Mouse (Mus musculus) Patski (cell line): ENCODE results near the gene Bckdk. TPM values are rescaled to one million over a fixed set of nuclear protein-coding genes. Genes with fewer than 3 reads are reported as not detected.
"Not testable (repeated sequence)": the region's sequence is repeated elsewhere in the genome, so short reads cannot be mapped to it uniquely, and the experiment has no call there.

Experiments used
- ATAC-seq: fragments of 100-300 bp; one replicate; pipeline ENCODE4 v1.8.0; 2021
- CTCF ChIA-PET: fragments of 350-600 bp; sonication (Branson Sonifier 250); formaldehyde crosslinking; loops from one replicate; lab custom pipeline; 2022; ENCODE audit warnings: inconsistent platforms; lab: Charles Lee
- POLR2A ChIA-PET: fragments of 350-600 bp; sonication (Branson Sonifier 250); formaldehyde crosslinking; loops from one replicate; lab custom pipeline; 2022; ENCODE audit warnings: antibody characterized with exemption, inconsistent platforms; lab: Charles Lee
- DNase-seq: peaks from one replicate; pipeline ENCODE4 v3.0.0-alpha.2; 2011; ENCODE audit warnings: low read depth, low spot score
- H3K27me3 ChIP-seq: fragments of 371-371 bp; one replicate; pipeline ENCODE4 v1.5.1; 2021
- CTCF ChIP-seq: fragments of 100-300 bp; IDR thresholded peaks from one replicate; pipeline ENCODE4 v1.5.1; 2021
- in situ Hi-C: fragments of 300-500 bp; cut with MboI; formaldehyde crosslinking; loops from 3 replicates; pipeline ENCODE4 v1.11.1; 2018; ENCODE audit warnings: low pct_unique_long_range_greater_than_20kb, mixed read lengths
- polyA plus RNA-seq: library from polyadenylated mRNA; unstranded; gene quantifications from one replicate; pipeline ENCODE4 v1.2.3, GENCODE M21; 2021

Gene Bckdk
- polyA plus RNA-seq, 1 experiment from 2014 or later, result 75.7 TPM

DNA sequence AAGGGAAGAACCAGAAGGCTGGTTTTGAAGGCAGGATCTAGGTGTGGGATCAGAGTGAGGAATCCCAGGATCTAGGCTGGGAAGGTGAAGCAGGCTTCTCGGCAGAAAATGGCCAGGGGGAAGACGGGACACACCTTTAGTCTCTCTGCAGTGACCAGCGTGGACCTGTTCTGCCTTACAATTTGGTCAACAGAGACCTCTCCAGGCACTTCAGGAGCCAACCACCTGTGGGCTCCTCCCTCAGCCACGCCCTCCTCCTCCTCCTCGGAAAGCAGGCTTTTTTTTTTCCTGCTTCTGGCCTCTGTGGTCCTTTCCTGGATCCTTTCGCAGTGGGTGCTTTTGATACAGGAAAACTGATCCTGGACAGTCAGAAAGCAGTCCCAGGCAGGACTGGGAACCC is 26.0 kb downstream of the Bckdk start, which contains the start of gene Prss8:
Prss8 (minus strand) TSS at position 182 of the 400 bp plus-strand sequence.
- no peaks in the 10 kb centered on the region for H3K27me3 ChIP-seq
- ChIA-PET CTCF (interaction anchor here (1.8 to 8.7 kb wide), 2 partner anchors 8 to 11 kb away, joined by 6 to 123 read pairs; no protein-coding TSS in a partner anchor), POLR2A (no interaction called here)
- ATAC-seq (no peak), DNase-seq (no peak)
- in situ Hi-C loops, result no loop called here
- no peak for TF ChIP-seq CTCF

DNA sequence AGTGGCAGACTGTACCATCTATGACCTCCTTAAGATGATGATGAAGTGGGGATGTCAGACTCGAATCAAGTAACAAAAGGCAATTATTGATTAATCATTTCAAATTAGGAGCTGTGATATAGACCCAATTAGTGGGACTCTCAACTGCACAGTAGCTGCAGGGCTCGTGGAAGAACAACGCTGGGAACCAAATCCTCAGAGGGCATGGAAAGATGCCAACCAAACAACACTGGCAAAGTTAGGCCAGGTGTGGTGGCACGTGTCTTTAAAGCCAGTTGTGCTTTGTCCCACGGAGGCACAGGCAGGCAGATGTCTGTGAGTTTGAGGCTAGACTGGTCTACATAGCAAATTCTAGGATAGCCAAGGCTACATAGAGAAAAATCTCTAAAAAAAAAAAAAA is 26.8 kb downstream of the Bckdk start:
- no peaks in the 10 kb centered on the region for H3K27me3 ChIP-seq
- no peak for DNase-seq
- ATAC-seq, result no peak
- ChIA-PET CTCF (interaction anchor here (8.7 kb wide), 1 partner anchor 9 kb away, joined by 123 read pairs; no protein-coding TSS in a partner anchor), POLR2A (interaction anchor here (0.7 to 2.3 kb wide), 3 partner anchors 8 to 23 kb away, joined by 4 to 5 read pairs (median 5); no protein-coding TSS in a partner anchor)
- in situ Hi-C loops, result no loop called here
- TF ChIP-seq CTCF, result no peak

- in situ Hi-C loops, result no loop called here
- ChIA-PET POLR2A (interaction anchor here (2.3 to 6.3 kb wide), 2 partner anchors 9 to 20 kb away, joined by 5 to 21 read pairs; partner anchors contain the start of gene Kat8), CTCF (interaction anchor here (1.7 to 8.7 kb wide), 2 partner anchors 10 kb away, joined by 4 to 123 read pairs; no protein-coding TSS in a partner anchor)
- no peak for DNase-seq
- no peaks in the 10 kb centered on the region for H3K27me3 ChIP-seq
- TF ChIP-seq CTCF, result no peak
- ATAC-seq, result no peak
These were observed 27.7 kb downstream of the Bckdk start for GRCm38 (mm10) chr7:127931351-127932135.

GRCm38 (mm10) chr7:127932273-127933031 is 28.6 kb downstream of the Bckdk start:
- ATAC-seq (peak; percentile 28), DNase-seq (no peak)
- POLR2A ChIA-PET, result interaction anchor here (0.6 to 6.3 kb wide), 4 partner anchors 10 to 91 kb away, joined by 3 to 21 read pairs (median 4); partner anchors contain the start of gene Kat8
- no peak for TF ChIP-seq CTCF
- CTCF ChIA-PET, result interaction anchor here (1.7 to 8.7 kb wide), 2 partner anchors 10 to 11 kb away, joined by 4 to 123 read pairs; no protein-coding TSS in a partner anchor
- in situ Hi-C loops, result no loop called here
- H3K27me3 ChIP-seq, result no peaks in the 10 kb centered on the region

DNA sequence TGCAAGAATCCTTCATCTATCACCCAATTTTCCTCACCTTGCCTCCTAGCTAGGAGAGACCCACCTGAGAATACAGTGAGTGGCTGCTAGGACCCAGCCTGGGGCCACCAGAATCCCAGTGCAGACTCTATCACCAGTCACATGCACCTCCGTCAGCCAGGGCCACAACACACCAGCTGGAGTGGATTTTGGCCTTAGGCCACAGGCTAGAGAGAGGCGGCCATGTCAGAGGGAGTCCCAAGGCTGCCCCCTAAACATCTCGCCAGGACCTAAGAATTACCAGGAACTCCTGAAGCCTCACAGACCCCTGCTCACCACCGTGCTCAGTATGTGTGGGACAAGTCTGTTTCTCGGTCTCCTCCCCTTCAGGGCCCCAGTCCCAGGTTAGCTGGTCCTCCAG is 30.2 kb downstream of the Bckdk start:
- ChIA-PET CTCF (interaction anchor here (0.7 to 8.7 kb wide), 3 partner anchors 13 to 161 kb away, joined by 3 to 123 read pairs (median 3); partner anchors contain the start of genes Gm21974 and Vkorc1), POLR2A (interaction anchor here (6.3 kb wide), 1 partner anchor 22 kb away, joined by 21 read pairs; the partner anchor contains the start of gene Kat8)
- no peaks in the 10 kb centered on the region for H3K27me3 ChIP-seq
- ATAC-seq (no peak), DNase-seq (no peak)
- no peak for TF ChIP-seq CTCF
- in situ Hi-C loops, result no loop called here

GRCm38 (mm10) chr7:127935028-127935722 is 31.3 kb downstream of the Bckdk start:
- ChIA-PET POLR2A (interaction anchor here (0.7 to 6.3 kb wide), 3 partner anchors 11 to 24 kb away, joined by 3 to 21 read pairs (median 3); partner anchors contain the start of gene Kat8), CTCF (interaction anchor here (0.6 to 8.7 kb wide), 14 partner anchors 8 to 164 kb away, joined by 3 to 123 read pairs (median 3); partner anchors contain the start of genes Gm21974, Kat8 and Vkorc1)
- ATAC-seq (peak; percentile 76), DNase-seq (no peak)
- no peak for TF ChIP-seq CTCF
- in situ Hi-C loops, result loop anchor here (5.0 kb wide), 1 partner anchor 158 kb away; the partner anchor contains the start of gene Setd1a
- no peaks in the 10 kb centered on the region for H3K27me3 ChIP-seq

- ATAC-seq (no peak), DNase-seq (no peak)
- TF ChIP-seq CTCF, result no peak
- CTCF ChIA-PET, result interaction anchor here (0.9 to 8.7 kb wide), 11 partner anchors 8 to 165 kb away, joined by 3 to 123 read pairs (median 3); partner anchors contain the start of gene Kat8
- H3K27me3 ChIP-seq, result no peaks in the 10 kb centered on the region
- in situ Hi-C loops, result loop anchor here (5.0 kb wide), 1 partner anchor 158 kb away; the partner anchor contains the start of gene Setd1a
- POLR2A ChIA-PET, result interaction anchor here (0.8 to 6.3 kb wide), 3 partner anchors 18 to 31 kb away, joined by 3 to 21 read pairs (median 4); partner anchors contain the start of gene Kat8
These were observed 31.9 kb downstream of the Bckdk start for GRCm38 (mm10) chr7:127935748-127936159.

DNA sequence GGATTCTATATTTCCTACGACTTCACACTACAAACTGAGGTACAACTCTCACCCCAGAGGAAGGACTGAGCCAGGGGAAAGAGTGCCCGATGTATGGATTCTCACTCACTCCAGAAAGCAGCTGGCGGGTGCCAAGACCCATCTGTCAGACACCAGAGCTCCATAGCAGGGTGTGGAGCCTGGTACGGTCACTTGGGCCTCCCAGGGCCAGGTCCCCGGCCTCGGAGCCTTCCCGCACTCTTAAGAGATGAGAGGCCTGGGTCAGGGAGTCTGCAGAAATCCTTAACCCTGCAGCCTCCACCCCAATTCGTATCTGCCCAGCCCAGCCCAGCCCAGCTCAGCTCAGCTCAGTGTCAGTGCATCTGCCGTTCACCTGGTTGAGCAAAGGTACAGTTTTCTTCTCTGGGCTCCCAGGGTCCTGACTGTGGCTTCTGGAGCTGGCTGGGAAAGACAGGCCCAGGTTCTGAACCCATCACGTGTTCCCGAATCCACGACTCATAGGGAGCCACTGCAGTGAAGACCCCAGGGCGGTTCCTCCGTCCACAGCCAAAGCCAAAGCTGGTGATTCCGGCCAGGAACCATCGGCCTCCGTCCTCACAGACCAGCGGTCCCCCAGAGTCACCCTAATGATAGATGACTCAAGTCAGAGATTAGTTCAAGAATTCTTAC is 32.5 kb downstream of the Bckdk start:
- in situ Hi-C loops, result loop anchor here (5.0 kb wide), 1 partner anchor 159 kb away; the partner anchor contains the start of gene Setd1a
- TF ChIP-seq CTCF, result no peak
- no peaks in the 10 kb centered on the region for H3K27me3 ChIP-seq
- DNase-seq (no peak), ATAC-seq (no peak)
- CTCF ChIA-PET, result interaction anchor here (0.9 to 8.7 kb wide), 8 partner anchors 9 to 166 kb away, joined by 3 to 123 read pairs (median 3); partner anchors contain the start of gene Kat8
- POLR2A ChIA-PET, result interaction anchor here (0.6 to 6.3 kb wide), 4 partner anchors 19 to 128 kb away, joined by 3 to 21 read pairs (median 4); partner anchors contain the start of gene Kat8

GRCm38 (mm10) chr7:127942097-127942496 is 38.2 kb downstream of the Bckdk start:
- in situ Hi-C loops, ATAC-seq: not testable (repeated sequence)
- POLR2A ChIA-PET, result interaction anchor here (0.6 kb wide), 1 partner anchor 126 kb away, joined by 3 read pairs; no protein-coding TSS in a partner anchor

More at GRCm38 (mm10) chr7:127942097-127942496, 38.2 kb downstream of the Bckdk start:
- DNase-seq, H3K27me3 ChIP-seq: not testable (repeated sequence)
- CTCF ChIA-PET, result interaction anchor here (1.2 kb wide), 1 partner anchor 9 kb away, joined by 4 read pairs; no protein-coding TSS in a partner anchor
